Mouse (Mus musculus): ENCODE results near the gene Fut8.
A peak's percentile ranks its signal among the peaks of the same experiment; 100 is the strongest.

DNA sequence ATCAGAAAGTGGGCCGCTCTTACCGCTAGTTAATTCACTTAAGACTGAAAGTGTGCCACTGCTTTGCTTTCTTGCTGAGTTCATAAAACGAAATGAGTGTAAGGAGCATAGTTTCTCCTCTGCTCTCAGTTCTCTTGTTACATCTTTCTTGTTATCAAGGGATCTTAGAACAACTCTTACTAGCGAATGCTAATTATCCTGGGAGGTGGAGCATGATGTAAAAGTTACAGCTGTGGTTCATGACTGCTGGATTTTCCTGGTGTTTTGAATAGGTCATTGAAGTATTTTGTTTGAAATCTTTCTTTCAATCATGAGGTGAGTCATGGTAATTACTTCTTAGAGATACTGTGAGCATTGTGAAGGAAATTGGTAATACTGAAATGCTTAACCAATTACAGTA is 53.1 kb downstream of the Fut8 start:
- TF ChIP-seq E2F4 (IDR thresholded peaks at IDR 0.05; ENCODE audit: insufficient replicate concordance, low read depth, low read length) (no peak), CTCF (conservative IDR thresholded peaks at IDR 0.05 in 1 of 2, IDR thresholded peaks at IDR 0.05 in 1 of 2; ENCODE audit: low read depth in 2 of 2, low read length in 2 of 2) (no peak), POLR2AphosphoS2 (IDR thresholded peaks at IDR 0.05; ENCODE audit: low read depth, low read length) (no peak), CHD1 (IDR thresholded peaks at IDR 0.05; ENCODE audit: low read depth, low read length) (peak; percentile 66), MAFK (IDR thresholded peaks at IDR 0.05; ENCODE audit: insufficient replicate concordance, low read length) (0 out of 2 replicates have a peak, but pooled peaks have one; percentile 49), CHD2 (IDR thresholded peaks at IDR 0.05; ENCODE audit: low read length) (peak; percentile 47; the same call in 1 of the 2 replicates), MAX (IDR thresholded peaks at IDR 0.05; ENCODE audit: low read length) (no peak), ZNF384 (IDR thresholded peaks at IDR 0.05; ENCODE audit: low read depth, low read length) (peak; percentile 35; the same call in 1 of the 2 replicates), ELF1 (IDR thresholded peaks at IDR 0.05; ENCODE audit: low read depth, low read length) (no peak; the same call in 1 of the 2 replicates), POLR2A (IDR thresholded peaks at IDR 0.05; ENCODE audit: low read depth, low read length) (peak; percentile 35; the same call in 1 of the 2 replicates), JUN (IDR thresholded peaks at IDR 0.05; ENCODE audit: insufficient read depth, low read depth, low read length) (peak; percentile 65; the same call in 1 of the 2 replicates), GABPA (IDR thresholded peaks at IDR 0.05; ENCODE audit: insufficient replicate concordance, low read depth, low read length) (no peak), EP300 (IDR thresholded peaks at IDR 0.05; ENCODE audit: low read length) (no peak; the same call in none of the 2 replicates)

Measured in CH12.LX (cell line).